Mouse (Mus musculus) layer of hippocampus, adult 8-10 months (tissue): Measurements from ENCODE around the gene Rtf1. TPM values are rescaled to one million over a fixed set of nuclear protein-coding genes. Genes with fewer than 3 reads are reported as not detected.

Source experiments
- DNase-seq, 2 experiments: peaks; one replicate each; pipeline ENCODE4 v3.0.0; 2022; ENCODE audit warnings: low spot score in 2 of 2
- total RNA-seq, 4 experiments: library from RNA; stranded (reverse); gene quantifications; 2 replicates each; pipeline ENCODE4 v1.2.4; 2022

Gene Rtf1
- total RNA-seq, 4 experiments from 2014 or later, result 53.9 to 57.2 (median 56.1) TPM

DNA sequence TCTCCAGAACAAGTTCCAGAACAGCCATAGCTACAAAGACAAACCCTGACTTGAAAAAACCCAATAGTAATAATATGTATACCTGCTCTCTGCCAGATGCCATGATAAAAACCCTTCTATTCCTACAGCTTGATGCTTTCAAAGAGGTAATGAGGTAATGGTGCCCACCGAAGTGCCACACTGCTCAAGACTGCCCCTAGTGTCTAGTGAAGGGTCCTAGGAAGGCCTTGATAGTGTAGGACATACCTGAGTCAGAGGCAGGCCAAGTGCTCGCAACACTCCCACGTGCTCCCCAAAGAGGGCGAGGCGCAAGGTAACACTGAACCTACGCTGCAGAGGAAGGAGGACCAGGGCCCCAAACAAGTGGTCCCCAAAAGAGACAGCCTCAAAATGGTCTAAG lies 92.4 kb downstream of the Rtf1 start:
- DNase-seq, result no peak

Other genes with a start within 250 kb of the Rtf1 start
- gene Ino80, start 197.4 kb upstream of the Rtf1 start, total RNA-seq, result 10 to 100 TPM; 20.0 to 22.2 (median 20.8) TPM
- under 1 TPM; 0.74 to 0.89 (median 0.75) TPM for gene Exd1, start 127.4 kb upstream of the Rtf1 start, total RNA-seq
- gene Chp1, start 127.4 kb upstream of the Rtf1 start, total RNA-seq, result 100 to 1,000 TPM; 148 to 177 (median 173) TPM
- under 1 TPM; 0.31 to 0.75 (median 0.65) TPM for gene Nusap1, start 56.8 kb upstream of the Rtf1 start, total RNA-seq
- 1 to 10 TPM in 1 of 4 experiments, under 1 TPM in 3; 0.33 to 1.2 (median 0.84) TPM for gene Oip5, start 56.6 kb upstream of the Rtf1 start, total RNA-seq
- 10 to 100 TPM; 28.8 to 35.1 (median 29.7) TPM for gene Ndufaf1, start 12.2 kb upstream of the Rtf1 start, total RNA-seq
- gene Itpka, start 67.3 kb downstream of the Rtf1 start, total RNA-seq, result 100 to 1,000 TPM; 213 to 245 (median 228) TPM
- gene Ltk, start 85.4 kb downstream of the Rtf1 start, total RNA-seq, result 10 to 100 TPM; 13.4 to 17.8 (median 14.7) TPM
- 10 to 100 TPM; 18.6 to 21.5 (median 19.2) TPM for gene Rpap1, start 112.5 kb downstream of the Rtf1 start, total RNA-seq
- 10 to 100 TPM; 86.0 to 95.4 (median 91.3) TPM for gene Tyro3, start 122.7 kb downstream of the Rtf1 start, total RNA-seq
- gene Mga, start 222.2 kb downstream of the Rtf1 start, total RNA-seq, result 10 to 100 TPM; 70.3 to 84.8 (median 75.3) TPM